Mouse (Mus musculus): ENCODE data around the gene Eya2. TPM values are rescaled to one million over a fixed set of nuclear protein-coding genes. Genes with fewer than 3 reads are reported as not detected.

The Eya2 gene
- polyA plus RNA-seq, 1 experiment, result 0.12 TPM

- TF ChIP-seq POLR2AphosphoS2 (IDR thresholded peaks at IDR 0.05; ENCODE audit: insufficient read length, low read depth) (no peak), TCF3 (IDR thresholded peaks at IDR 0.05; ENCODE audit: insufficient read length, low read depth) (no peak), SRF (IDR thresholded peaks at IDR 0.05; ENCODE audit: control insufficient read depth, insufficient read length, low read depth) (no peak), MAX (IDR thresholded peaks at IDR 0.05; ENCODE audit: low read depth) (no peak), MYOD1 (IDR thresholded peaks at IDR 0.05; ENCODE audit: control insufficient read depth in 1 of 3, insufficient read length in 2 of 3, low read depth in 2 of 3) (no peak), USF1 (IDR thresholded peaks at IDR 0.05; ENCODE audit: low read depth) (no peak), TCF12 (IDR thresholded peaks at IDR 0.05; ENCODE audit: insufficient read depth, poor library complexity, severe bottlenecking) (no peak), REST (IDR thresholded peaks at IDR 0.05; ENCODE audit: insufficient read depth, insufficient read length) (no peak)
- H3ac ChIP-seq (ENCODE audit: control insufficient read depth, insufficient read length), result no peak overlapping the region
- no peaks in the 10 kb centered on the region for H3K36me3 ChIP-seq (ENCODE audit: control insufficient read depth, insufficient read depth)
- no peak overlapping the region for H3K4me3 ChIP-seq
- no peaks in the 10 kb centered on the region for H3K79me2 ChIP-seq (ENCODE audit: control insufficient read depth, insufficient read depth)
- no peak overlapping the region for H3K4me2 ChIP-seq (ENCODE audit: low read depth)
- peaks cover 41% of the 10 kb centered on the region for H3K27me3 ChIP-seq (ENCODE audit: control insufficient read depth, insufficient read depth, insufficient read length)
Observed at GRCm38 (mm10) chr2:165721941-165722340, 127.1 kb downstream of the Eya2 start.

GRCm38 (mm10) chr2:165732552-165733238 is 137.9 kb downstream of the Eya2 start:
- Histone ChIP-seq H3K36me3 (ENCODE audit: control insufficient read depth, insufficient read depth) (no peaks in the 10 kb centered on the region), H3K79me2 (ENCODE audit: control insufficient read depth, insufficient read depth) (no peaks in the 10 kb centered on the region), H3ac (ENCODE audit: control insufficient read depth, insufficient read length) (no peak overlapping the region), H3K4me2 (ENCODE audit: low read depth) (no peak overlapping the region), H3K4me3 (no peak overlapping the region), H3K27me3 (ENCODE audit: control insufficient read depth, insufficient read depth, insufficient read length) (peaks cover 36% of the 10 kb centered on the region)
- TF ChIP-seq POLR2A (IDR thresholded peaks at IDR 0.05; ENCODE audit: insufficient read length, low read depth), result no peak
- no peak for TF ChIP-seq POLR2AphosphoS2 (IDR thresholded peaks at IDR 0.05; ENCODE audit: insufficient read length, low read depth)
- no peak for TF ChIP-seq MYOG (IDR thresholded peaks at IDR 0.05; ENCODE audit: control insufficient read depth in 1 of 3, insufficient read depth in 1 of 3, insufficient read length in 2 of 3, low read depth in 2 of 3)
- no peak for TF ChIP-seq MYOD1 (IDR thresholded peaks at IDR 0.05; ENCODE audit: control insufficient read depth in 1 of 3, insufficient read length in 2 of 3, low read depth in 2 of 3)
- TF ChIP-seq TCF12 (IDR thresholded peaks at IDR 0.05; ENCODE audit: insufficient read depth, poor library complexity, severe bottlenecking), result no peak
- no peak for TF ChIP-seq E2F4 (IDR thresholded peaks at IDR 0.05; ENCODE audit: insufficient read depth)
- no peak for TF ChIP-seq USF1 (IDR thresholded peaks at IDR 0.05; ENCODE audit: low read depth)
- no peak for TF ChIP-seq TCF3 (IDR thresholded peaks at IDR 0.05; ENCODE audit: insufficient read length, low read depth)
- no peak for TF ChIP-seq CEBPB (IDR thresholded peaks at IDR 0.05; ENCODE audit: insufficient read depth, poor library complexity, severe bottlenecking)
- TF ChIP-seq MAX (IDR thresholded peaks at IDR 0.05; ENCODE audit: low read depth), result no peak
- no peak for TF ChIP-seq SRF (IDR thresholded peaks at IDR 0.05; ENCODE audit: control insufficient read depth, insufficient read length, low read depth)
- TF ChIP-seq REST (IDR thresholded peaks at IDR 0.05; ENCODE audit: insufficient read depth, insufficient read length), result no peak

- Histone ChIP-seq H3K79me2 (ENCODE audit: control insufficient read depth, insufficient read depth) (no peaks in the 10 kb centered on the region), H3K27me3 (ENCODE audit: control insufficient read depth, insufficient read depth, insufficient read length) (peaks cover 30% of the 10 kb centered on the region), H3K4me2 (ENCODE audit: low read depth) (no peak overlapping the region), H3ac (ENCODE audit: control insufficient read depth, insufficient read length) (no peak overlapping the region), H3K4me3 (no peak overlapping the region), H3K36me3 (ENCODE audit: control insufficient read depth, insufficient read depth) (no peaks in the 10 kb centered on the region)
- TF ChIP-seq POLR2AphosphoS2 (IDR thresholded peaks at IDR 0.05; ENCODE audit: insufficient read length, low read depth) (no peak), MAX (IDR thresholded peaks at IDR 0.05; ENCODE audit: low read depth) (no peak), POLR2A (IDR thresholded peaks at IDR 0.05; ENCODE audit: insufficient read length, low read depth) (no peak), SRF (IDR thresholded peaks at IDR 0.05; ENCODE audit: control insufficient read depth, insufficient read length, low read depth) (no peak), E2F4 (IDR thresholded peaks at IDR 0.05; ENCODE audit: insufficient read depth) (no peak), TCF12 (IDR thresholded peaks at IDR 0.05; ENCODE audit: insufficient read depth, poor library complexity, severe bottlenecking) (no peak), TCF3 (IDR thresholded peaks at IDR 0.05; ENCODE audit: insufficient read length, low read depth) (no peak), REST (IDR thresholded peaks at IDR 0.05; ENCODE audit: insufficient read depth, insufficient read length) (no peak), CEBPB (IDR thresholded peaks at IDR 0.05; ENCODE audit: insufficient read depth, poor library complexity, severe bottlenecking) (no peak), MYOG (IDR thresholded peaks at IDR 0.05; ENCODE audit: control insufficient read depth in 1 of 3, insufficient read depth in 1 of 3, insufficient read length in 2 of 3, low read depth in 2 of 3) (no peak), USF1 (IDR thresholded peaks at IDR 0.05; ENCODE audit: low read depth) (no peak), MYOD1 (IDR thresholded peaks at IDR 0.05; ENCODE audit: control insufficient read depth in 1 of 3, insufficient read length in 2 of 3, low read depth in 2 of 3) (no peak)
Observed at GRCm38 (mm10) chr2:165733701-165734100, 138.9 kb downstream of the Eya2 start.

DNA sequence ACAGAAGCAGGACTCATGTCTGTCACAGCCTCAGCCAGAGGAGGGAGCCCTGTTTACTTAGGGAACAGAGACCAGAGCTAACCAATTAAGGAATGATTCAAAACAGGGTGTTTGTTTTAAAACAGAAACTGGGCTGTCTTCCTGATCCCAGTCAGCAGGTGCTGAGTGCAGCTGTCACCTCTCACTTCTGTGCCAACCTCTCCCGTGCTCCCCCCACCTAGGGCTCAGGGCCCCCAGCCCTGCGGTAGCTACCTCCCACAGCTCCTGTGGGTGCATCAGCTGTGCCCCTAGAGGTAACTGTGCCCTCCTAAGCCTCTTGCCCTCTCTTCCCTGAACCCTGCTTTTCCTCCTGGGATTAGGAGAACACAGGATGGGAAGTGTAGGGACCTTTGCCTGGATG is 141.5 kb downstream of the Eya2 start:
- TF ChIP-seq MYOG (IDR thresholded peaks at IDR 0.05; ENCODE audit: control insufficient read depth in 1 of 3, insufficient read depth in 1 of 3, insufficient read length in 2 of 3, low read depth in 2 of 3) (peak in 2 of 3 experiments; percentile 61 to 78), POLR2A (IDR thresholded peaks at IDR 0.05; ENCODE audit: insufficient read length, low read depth) (no peak), TCF12 (IDR thresholded peaks at IDR 0.05; ENCODE audit: insufficient read depth, poor library complexity, severe bottlenecking) (peak; percentile 9), MYOD1 (IDR thresholded peaks at IDR 0.05; ENCODE audit: control insufficient read depth in 1 of 3, insufficient read length in 2 of 3, low read depth in 2 of 3) (peak in 2 of 3 experiments; percentile 85 to 90), TCF3 (IDR thresholded peaks at IDR 0.05; ENCODE audit: insufficient read length, low read depth) (peak; percentile 38), SRF (IDR thresholded peaks at IDR 0.05; ENCODE audit: control insufficient read depth, insufficient read length, low read depth) (peak; percentile 47), E2F4 (IDR thresholded peaks at IDR 0.05; ENCODE audit: insufficient read depth) (no peak)
- Histone ChIP-seq H3K79me2 (ENCODE audit: control insufficient read depth, insufficient read depth) (no peaks in the 10 kb centered on the region), H3K27me3 (ENCODE audit: control insufficient read depth, insufficient read depth, insufficient read length) (peaks cover 21% of the 10 kb centered on the region), H3K36me3 (ENCODE audit: control insufficient read depth, insufficient read depth) (no peaks in the 10 kb centered on the region), H3ac (ENCODE audit: control insufficient read depth, insufficient read length) (no peak overlapping the region), H3K4me2 (ENCODE audit: low read depth) (no peak overlapping the region), H3K4me3 (no peak overlapping the region)
